Mouse (Mus musculus): Measurements from ENCODE around the gene Nin. TPM values are rescaled to one million over a fixed set of nuclear protein-coding genes. Genes with fewer than 3 reads are reported as not detected.

Gene Nin
- total RNA-seq, 1 experiment from 2014 or later = 51.4 TPM

- ATAC-seq (replicated peaks in 1 of 2; ENCODE audit: insufficient read depth in 1 of 2, low FRiP score in 2 of 2, low TSS enrichment in 1 of 2, low read depth in 1 of 2, poor library complexity in 2 of 2, severe bottlenecking in 2 of 2) = peak; percentile 22 to 59; a peak in 3 of 4 replicates
These were observed 126.6 kb downstream of the Nin start, which contains the start of gene Sav1 for GRCm38 (mm10) chr12:69986786-69987497. TSS of gene Sav1 (minus strand) at chr12:69987002.

- peak in 1 of 2 experiments; percentile 49; a peak in 1 of 4 replicates for ATAC-seq (replicated peaks in 1 of 2; ENCODE audit: insufficient read depth in 1 of 2, low FRiP score in 2 of 2, low TSS enrichment in 1 of 2, low read depth in 1 of 2, poor library complexity in 2 of 2, severe bottlenecking in 2 of 2)
These were observed 127.2 kb downstream of the Nin start for GRCm38 (mm10) chr12:69986241-69986762.

GRCm38 (mm10) chr12:69985546-69985945, 128.0 kb downstream of the Nin start:
- ATAC-seq (replicated peaks in 1 of 2; ENCODE audit: insufficient read depth in 1 of 2, low FRiP score in 2 of 2, low TSS enrichment in 1 of 2, low read depth in 1 of 2, poor library complexity in 2 of 2, severe bottlenecking in 2 of 2) = no peak

GRCm38 (mm10) chr12:69982874-69983273, 130.6 kb downstream of the Nin start:
- ATAC-seq (replicated peaks in 1 of 2; ENCODE audit: insufficient read depth in 1 of 2, low FRiP score in 2 of 2, low TSS enrichment in 1 of 2, low read depth in 1 of 2, poor library complexity in 2 of 2, severe bottlenecking in 2 of 2) = no peak

- no peak for ATAC-seq (replicated peaks in 1 of 2; ENCODE audit: insufficient read depth in 1 of 2, low FRiP score in 2 of 2, low TSS enrichment in 1 of 2, low read depth in 1 of 2, poor library complexity in 2 of 2, severe bottlenecking in 2 of 2)
These were observed 136.0 kb downstream of the Nin start for GRCm38 (mm10) chr12:69977376-69977998.

GRCm38 (mm10) chr12:69976688-69977087, 136.8 kb downstream of the Nin start:
- no peak for ATAC-seq (replicated peaks in 1 of 2; ENCODE audit: insufficient read depth in 1 of 2, low FRiP score in 2 of 2, low TSS enrichment in 1 of 2, low read depth in 1 of 2, poor library complexity in 2 of 2, severe bottlenecking in 2 of 2)

- no peak for ATAC-seq (replicated peaks in 1 of 2; ENCODE audit: insufficient read depth in 1 of 2, low FRiP score in 2 of 2, low TSS enrichment in 1 of 2, low read depth in 1 of 2, poor library complexity in 2 of 2, severe bottlenecking in 2 of 2)
These were observed 139.9 kb downstream of the Nin start for GRCm38 (mm10) chr12:69973666-69974065.

- ATAC-seq (replicated peaks in 1 of 2; ENCODE audit: insufficient read depth in 1 of 2, low FRiP score in 2 of 2, low TSS enrichment in 1 of 2, low read depth in 1 of 2, poor library complexity in 2 of 2, severe bottlenecking in 2 of 2) = no peak
These were observed 145.4 kb downstream of the Nin start for GRCm38 (mm10) chr12:69968154-69968553.

- ATAC-seq (replicated peaks in 1 of 2; ENCODE audit: insufficient read depth in 1 of 2, low FRiP score in 2 of 2, low TSS enrichment in 1 of 2, low read depth in 1 of 2, poor library complexity in 2 of 2, severe bottlenecking in 2 of 2) = no peak
These were observed 146.4 kb downstream of the Nin start for GRCm38 (mm10) chr12:69967112-69967511.

- ATAC-seq (replicated peaks in 1 of 2; ENCODE audit: insufficient read depth in 1 of 2, low FRiP score in 2 of 2, low TSS enrichment in 1 of 2, low read depth in 1 of 2, poor library complexity in 2 of 2, severe bottlenecking in 2 of 2) = no peak
These were observed 147.4 kb downstream of the Nin start for GRCm38 (mm10) chr12:69966071-69966470.

GRCm38 (mm10) chr12:69965644-69966043, 147.9 kb downstream of the Nin start:
- no peak for ATAC-seq (replicated peaks in 1 of 2; ENCODE audit: insufficient read depth in 1 of 2, low FRiP score in 2 of 2, low TSS enrichment in 1 of 2, low read depth in 1 of 2, poor library complexity in 2 of 2, severe bottlenecking in 2 of 2)

GRCm38 (mm10) chr12:69963141-69963540, 150.4 kb downstream of the Nin start:
- ATAC-seq (replicated peaks in 1 of 2; ENCODE audit: insufficient read depth in 1 of 2, low FRiP score in 2 of 2, low TSS enrichment in 1 of 2, low read depth in 1 of 2, poor library complexity in 2 of 2, severe bottlenecking in 2 of 2) = no peak

GRCm38 (mm10) chr12:69962468-69962867, 151.0 kb downstream of the Nin start:
- peak in 1 of 2 experiments; percentile 81; a peak in 2 of 4 replicates for ATAC-seq (replicated peaks in 1 of 2; ENCODE audit: insufficient read depth in 1 of 2, low FRiP score in 2 of 2, low TSS enrichment in 1 of 2, low read depth in 1 of 2, poor library complexity in 2 of 2, severe bottlenecking in 2 of 2)

Other genes with a start within 250 kb of the Nin start
- gene Atl1, start 221.1 kb downstream of the Nin start, total RNA-seq (2017) = 2.1 and 4.8 TPM in 2 replicates
- 47.3 and 49.8 TPM in 2 replicates for gene Map4k5, start 220.5 kb downstream of the Nin start, total RNA-seq (2017)
- 33.5 and 41.9 TPM in 2 replicates for gene Sav1, start 126.7 kb downstream of the Nin start, total RNA-seq (2017)
- not detected in 2 replicates for gene Abhd12b, start 40.4 kb upstream of the Nin start, total RNA-seq (2017)
- gene Pygl, start 117.8 kb upstream of the Nin start, total RNA-seq (2017) = 77.9 and 124 TPM in 2 replicates
- 0.50 TPM in 1 of 2 replicates, not detected in the other for gene Trim9, start 233.9 kb upstream of the Nin start, total RNA-seq (2017)

All from hematopoietic stem cell, adult 5-6 weeks (primary cell).